Mouse (Mus musculus) MEL (cell line): ENCODE data around the gene Entpd8.

ENCODE experiments used
- CTCF ChIP-seq, 3 experiments: IDR thresholded peaks in 2 of 3; conservative IDR thresholded peaks in 1 of 3; 2 replicates each; pipeline ENCODE4 v1.5.1; 2011 to 2012; ENCODE audit warnings: low read length in 3 of 3, low read depth in 2 of 3, mild to moderate bottlenecking in 2 of 3, improper control_type of control experiment in 1 of 3, inconsistent platforms in 1 of 3, mixed read lengths in 1 of 3, moderate library complexity in 1 of 3; ENCODE audit not compliant: control insufficient read depth in 1 of 3, insufficient read depth in 1 of 3, poor library complexity in 1 of 3, severe bottlenecking in 1 of 3
- POLR2A ChIP-seq, 2 experiments: IDR thresholded peaks; 2 replicates each; pipeline ENCODE4 v1.6.1; 2011 to 2012; ENCODE audit warnings: low read length in 2 of 2, mild to moderate bottlenecking in 2 of 2, control low read depth in 1 of 2, improper control_type of control experiment in 1 of 2, low read depth in 1 of 2, moderate library complexity in 1 of 2; ENCODE audit not compliant: control insufficient read depth in 1 of 2, insufficient read depth in 1 of 2, poor library complexity in 1 of 2
- POLR2AphosphoS2 ChIP-seq: IDR thresholded peaks from 2 replicates; pipeline ENCODE4 v1.6.1; 2011; ENCODE audit warnings: low read length, improper control_type of control experiment
- USF1 ChIP-seq: IDR thresholded peaks from 2 replicates; pipeline ENCODE4 v1.6.1; 2014; ENCODE audit warnings: low read depth, mild to moderate bottlenecking, inconsistent platforms, low read length, improper control_type of control experiment, moderate library complexity

DNA sequence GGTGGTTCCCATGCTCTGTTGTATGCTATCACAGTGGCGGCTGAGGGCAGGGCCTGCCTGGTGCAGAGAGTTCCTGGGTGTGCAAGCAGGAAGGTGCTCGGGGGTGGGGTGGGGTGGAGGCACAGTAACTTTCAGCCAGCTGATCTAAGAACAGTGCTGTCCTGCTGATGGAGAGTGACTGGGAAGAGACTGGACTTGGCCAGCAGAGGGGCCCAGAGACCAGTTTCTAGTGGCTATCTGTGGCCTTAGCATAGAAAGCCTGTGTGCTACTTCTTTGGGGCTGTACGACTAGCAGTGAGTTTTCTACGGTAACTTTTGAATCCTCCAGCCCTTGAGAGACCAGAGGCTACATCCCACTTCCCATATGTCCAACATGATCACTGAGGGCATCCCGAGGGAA is 18.9 kb downstream of the Entpd8 start:
- TF ChIP-seq CTCF (IDR thresholded peaks at IDR 0.05 in 2 of 3, conservative IDR thresholded peaks at IDR 0.05 in 1 of 3; ENCODE audit: control insufficient read depth in 1 of 3, insufficient read depth in 1 of 3, low read depth in 2 of 3, low read length in 3 of 3, poor library complexity in 1 of 3, severe bottlenecking in 1 of 3) = 0 out of 6 replicates have a peak, but pooled peaks of 1 of the 3 experiments have one; percentile 19
- TF ChIP-seq POLR2AphosphoS2 = no peak
- no peak for TF ChIP-seq USF1
- TF ChIP-seq POLR2A (IDR thresholded peaks at IDR 0.05; ENCODE audit: control insufficient read depth in 1 of 2, insufficient read depth in 1 of 2, low read depth in 1 of 2, low read length in 2 of 2, poor library complexity in 1 of 2) = no peak
